In genomic region chr16:86094461-86094860, GRCm38 (mm10) we compare ENCODE assay signal across 20 mouse cellular contexts.
DNase-seq lines count a peak whose midpoint lies in the region; ATAC-seq and TF ChIP-seq lines count a peak whose summit lies in the region.
"Had no signal": no experiment of that assay in that cellular context is flagged by ENCODE, and none has a peak within 500 bp of the region (broad histone marks: within the 10 kb centered on the region; RNA-seq: fewer than 3 reads in every experiment).

No protein-coding gene starts in this region.

- POLR2A ChIA-PET in Patski (lab: Charles Lee), result interaction anchor here (1.1 kb wide), 1 partner anchor 194 kb away, joined by 3 read pairs; no protein-coding TSS in a partner anchor

- no peak for TF ChIP-seq CTCF in Patski (IDR thresholded peaks at IDR 0.05)

- no peaks in the 10 kb centered on the region for H3K27me3 ChIP-seq in Patski
- H3K27me3 ChIP-seq: forebrain, embryonic 15.5 days; hindbrain, embryonic 12.5 days; limb, embryonic 15.5 days; lung, embryonic 15.5 days had no signal

- in situ Hi-C loops in Patski (cut with MboI; ENCODE audit: low pct_unique_long_range_greater_than_20kb), result no loop called here

- CTCF ChIA-PET in Patski (lab: Charles Lee), result interaction anchor here (2.1 kb wide), 1 partner anchor 9 kb away, joined by 6 read pairs; no protein-coding TSS in a partner anchor

- ATAC-seq in Patski, result peak; percentile 60
- ATAC-seq in megakaryocyte progenitor cell, adult 5-6 weeks (replicated peaks; ENCODE audit: poor library complexity), result no peak
- ATAC-seq: CD4-positive, CD25-positive, alpha-beta regulatory T cell, adult 4 months; forebrain, embryonic 15.5 days; intestine, postnatal 0 days had no signal

- DNase-seq in 3134 (ENCODE audit: extremely low read depth, insufficient read length, low spot score) (peak; percentile 78), 3T3-L1 (ENCODE audit: low read depth, low spot score) (peak; percentile 98), Patski (ENCODE audit: low read depth, low spot score) (peak; percentile 20)
- DNase-seq in mesoderm, embryonic 11.5 days (ENCODE audit: low read depth, low spot score), result peak; percentile 3
- no peak for DNase-seq in yolk sac, embryonic 10.5 days (ENCODE audit: low spot score)
- no peak for DNase-seq in frontal cortex, postnatal 25 days (ENCODE audit: low spot score in 2 of 2)
- DNase-seq: adrenal gland, postnatal 10 days; cerebellum, adult 9-10 months; gastrocnemius, postnatal 25 days; heart, adult 18-20 months; kidney, postnatal 4 days; left cerebral cortex, postnatal 4 days; lung, postnatal 36 days had no signal

Comparison
In these comparisons a context has a peak if more than half of its experiments do, and no peak if none do; other contexts are left out.
1. DNase-seq: peak in 3134 (single experiment), 3T3-L1 (single experiment), Patski (single experiment) and mesoderm, embryonic 11.5 days (single experiment); none in yolk sac, embryonic 10.5 days (single experiment) and frontal cortex, postnatal 25 days (0 of 2).